Mouse (Mus musculus): ENCODE measurements at regions not wholly inside any gene's neighbourhood (a gene's known extent, or its start where the extent isn't known, plus 50 kb on each side); places are given as distances from the start of the nearest gene placed in this dataset.

GRCm38 (mm10) chr15:7691251-7691650 is 119.4 kb upstream of the Gdnf start:
- DNase-seq (ENCODE audit: low spot score in 2 of 2) = no peak

DNA sequence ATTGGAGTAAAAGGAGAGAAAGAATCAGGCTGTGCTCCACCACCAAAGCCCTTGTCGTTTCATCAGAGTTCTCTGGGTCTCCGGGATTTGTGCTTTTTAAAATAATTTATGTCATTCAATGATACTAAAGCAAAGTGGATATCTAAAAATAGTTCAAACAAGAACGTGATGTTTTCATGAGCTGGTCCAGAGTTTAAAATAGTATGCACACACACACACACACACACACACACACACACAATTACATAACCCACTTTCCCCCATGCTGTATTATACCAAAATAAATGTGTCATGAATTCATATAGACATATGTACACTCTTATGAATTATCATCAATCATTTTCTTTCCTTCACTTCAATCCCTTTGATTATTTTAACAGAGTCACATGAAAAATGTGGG is 118.5 kb upstream of the Gdnf start:
- no peak for DNase-seq (ENCODE audit: low spot score in 2 of 2)

DNA sequence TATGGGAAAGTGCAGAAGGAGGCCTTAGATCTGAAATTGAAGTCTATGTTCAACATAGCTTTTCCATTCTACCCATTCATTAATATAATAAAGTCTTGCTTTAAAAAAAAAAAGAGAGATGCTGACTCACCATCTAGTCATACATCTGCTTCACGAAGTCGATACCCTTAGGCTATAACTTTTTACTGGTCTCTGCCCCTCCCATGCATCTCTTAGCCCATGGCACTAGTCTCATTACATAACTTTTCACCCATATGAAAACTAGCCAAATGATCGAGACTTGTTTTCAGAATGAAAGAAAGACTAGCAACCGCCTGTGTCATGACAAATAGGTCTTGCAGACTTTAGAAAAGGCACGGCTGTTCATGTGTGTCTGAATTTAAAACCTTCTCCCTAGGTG is 116.6 kb upstream of the Gdnf start:
- DNase-seq (ENCODE audit: low spot score in 2 of 2) = no peak

DNA sequence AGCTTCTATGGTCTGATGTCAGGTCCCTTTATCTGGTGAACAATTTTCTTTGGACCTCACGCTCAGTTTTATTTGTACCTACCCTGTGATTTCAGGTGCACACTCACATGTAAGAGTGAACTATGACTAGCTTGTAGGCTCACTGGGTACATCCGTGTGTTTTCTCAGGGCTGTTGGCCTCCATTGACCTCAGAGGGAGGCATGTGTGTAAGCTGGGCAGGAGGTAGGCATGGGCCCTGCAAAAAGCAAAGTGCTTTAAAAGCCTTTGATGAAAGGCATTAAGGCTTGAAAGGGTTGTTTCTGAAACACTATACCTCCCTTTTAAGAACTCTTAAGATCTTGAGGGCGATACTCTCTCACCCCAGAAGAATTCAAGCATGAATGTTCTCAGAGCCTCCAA is 112.9 kb upstream of the Gdnf start:
- DNase-seq (ENCODE audit: low spot score in 2 of 2) = no peak

DNA sequence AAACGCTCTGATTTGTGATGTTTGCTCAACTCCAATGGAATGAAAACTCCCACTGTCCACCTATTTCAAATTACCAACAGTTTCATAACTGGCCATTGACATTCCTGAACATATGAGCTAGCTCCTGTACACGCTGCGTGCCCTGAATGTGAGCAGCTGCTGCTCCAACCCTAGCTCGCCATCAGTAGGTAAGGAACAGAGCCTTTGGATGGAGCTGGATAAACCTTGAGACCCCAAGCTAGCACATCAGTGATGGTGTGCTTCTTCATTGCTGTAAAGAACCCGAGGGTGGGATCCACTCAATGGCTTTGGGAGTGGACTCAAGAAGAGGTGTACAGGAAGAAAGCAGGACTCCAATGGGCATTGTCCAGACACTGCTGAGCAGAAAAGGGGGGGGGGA is 101.8 kb upstream of the Gdnf start:
- DNase-seq (ENCODE audit: low spot score in 2 of 2) = no peak

DNA sequence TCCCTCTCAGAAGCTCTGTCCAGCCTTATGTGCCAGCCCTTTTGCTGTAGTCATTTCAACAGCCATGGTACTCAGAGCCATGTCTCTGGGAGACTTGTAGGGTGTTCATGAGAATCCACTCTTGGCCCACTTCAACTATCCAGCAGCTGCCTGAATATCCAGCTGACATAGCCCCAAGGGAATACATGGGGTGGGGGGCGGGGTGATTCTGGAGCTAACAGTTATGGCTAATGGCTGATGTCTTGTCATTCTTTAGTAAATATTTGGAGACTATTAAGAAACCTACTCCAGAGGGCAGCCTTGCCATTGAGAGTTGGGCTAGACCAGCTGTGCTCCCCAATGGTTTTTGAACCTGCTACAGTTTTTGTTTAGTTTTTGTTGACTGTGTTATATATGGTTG is 96.0 kb upstream of the Gdnf start:
- DNase-seq (ENCODE audit: low spot score in 2 of 2) = no peak

DNA sequence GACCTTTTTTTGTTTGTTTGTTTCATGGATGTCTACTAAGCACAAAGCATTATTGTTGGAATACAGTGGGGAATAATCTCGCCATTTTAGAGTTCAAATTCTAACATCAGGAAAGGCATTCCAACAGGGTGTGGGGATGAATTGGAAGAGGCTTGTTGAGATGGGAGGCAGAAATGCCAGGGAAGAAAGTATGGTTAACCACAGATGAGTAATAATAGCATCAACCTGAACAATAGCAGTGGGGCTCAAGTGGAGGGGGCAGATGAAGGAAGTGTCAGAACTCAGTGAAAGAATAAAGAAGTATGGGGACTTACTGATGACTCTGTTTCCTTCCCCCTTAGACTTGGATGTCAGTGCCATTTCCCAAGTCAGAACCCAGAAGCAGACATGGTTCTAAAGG is 94.5 kb upstream of the Gdnf start:
- DNase-seq (ENCODE audit: low spot score in 2 of 2) = no peak

DNA sequence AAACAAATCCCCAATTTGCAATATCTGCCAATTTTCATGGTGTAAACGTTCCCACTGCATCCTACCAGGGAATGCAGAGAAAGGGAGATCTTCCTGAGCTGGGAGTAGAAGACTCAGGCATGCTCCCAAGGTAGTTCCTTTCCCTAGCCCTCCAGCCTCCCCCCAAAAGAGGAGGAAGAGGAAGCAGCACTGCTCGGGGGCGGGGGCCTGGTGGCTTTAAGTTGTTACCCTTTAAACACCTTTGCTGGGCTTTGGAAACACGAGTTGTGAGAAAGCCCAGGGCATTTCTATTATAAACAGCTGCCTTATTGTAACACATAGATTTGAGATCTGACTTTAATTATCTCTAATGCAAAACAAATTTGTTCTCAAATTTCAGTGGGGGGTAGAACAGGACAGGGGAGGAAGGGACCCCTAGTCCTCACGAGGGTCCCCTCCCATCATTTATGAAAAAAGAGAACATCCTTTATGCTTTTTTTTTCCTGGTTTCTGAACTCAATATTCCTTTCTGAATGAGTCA is 87.4 kb upstream of the Gdnf start:
- no peak for DNase-seq (ENCODE audit: low spot score in 2 of 2)

- DNase-seq (ENCODE audit: low spot score in 2 of 2) = no peak
Measured at GRCm38 (mm10) chr15:7723770-7724169, 86.9 kb upstream of the Gdnf start.

DNA sequence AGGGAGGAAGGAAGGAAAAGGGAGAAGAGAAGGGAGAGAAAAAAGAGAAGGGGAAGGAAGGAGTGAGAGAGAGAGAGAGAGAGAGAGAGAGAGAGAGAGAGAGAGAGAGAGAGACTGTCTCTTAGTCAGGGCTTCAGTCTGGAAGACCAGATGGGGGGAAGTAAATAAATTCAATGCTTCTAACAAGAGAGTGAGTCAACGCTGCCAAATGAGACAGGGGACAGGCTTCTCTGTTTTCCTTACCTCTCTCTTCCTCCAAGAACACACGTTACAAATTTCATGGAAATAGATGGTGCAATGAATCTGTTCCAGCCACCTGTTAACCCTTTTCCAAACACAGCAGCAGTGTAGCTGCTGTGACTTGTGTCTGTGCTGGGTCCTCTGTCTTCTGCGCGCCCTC is 85.1 kb upstream of the Gdnf start:
- DNase-seq (ENCODE audit: low spot score in 2 of 2) = no peak

GRCm38 (mm10) chr15:7747586-7747985 is 63.1 kb upstream of the Gdnf start:
- no peak for DNase-seq (ENCODE audit: low spot score in 2 of 2)

DNA sequence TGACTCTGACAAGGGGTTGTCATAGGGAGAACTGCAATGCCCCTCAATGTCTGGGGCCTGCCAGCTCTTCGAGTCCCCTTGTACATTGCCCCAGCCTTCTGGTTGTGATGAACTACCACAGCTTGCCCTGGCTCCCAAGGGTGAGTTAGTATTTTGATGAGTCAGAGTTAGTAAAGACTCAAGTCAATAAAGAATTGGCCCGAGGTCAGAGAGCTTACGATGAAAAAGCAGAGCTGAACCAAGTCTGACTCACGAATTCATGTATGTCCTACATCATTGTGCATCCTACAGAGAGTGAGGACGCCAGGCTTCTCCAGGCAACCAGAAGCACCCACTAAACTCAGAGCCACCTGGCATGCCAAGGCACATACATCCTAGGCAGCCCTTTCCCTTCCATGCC is 60.2 kb upstream of the Gdnf start:
- DNase-seq (ENCODE audit: low spot score in 2 of 2) = no peak

Measured in thymus, postnatal 10 days (tissue).